Mouse (Mus musculus): ENCODE data around the gene Atxn1. TPM values are rescaled to one million over a fixed set of nuclear protein-coding genes. Genes with fewer than 3 reads are reported as not detected.
A peak's percentile ranks its signal among the peaks of the same experiment; 100 is the strongest.

Gene Atxn1
- total and polyA plus RNA-seq, 3 experiments = 9.4 to 61.0 (median 25.0) TPM

DNA sequence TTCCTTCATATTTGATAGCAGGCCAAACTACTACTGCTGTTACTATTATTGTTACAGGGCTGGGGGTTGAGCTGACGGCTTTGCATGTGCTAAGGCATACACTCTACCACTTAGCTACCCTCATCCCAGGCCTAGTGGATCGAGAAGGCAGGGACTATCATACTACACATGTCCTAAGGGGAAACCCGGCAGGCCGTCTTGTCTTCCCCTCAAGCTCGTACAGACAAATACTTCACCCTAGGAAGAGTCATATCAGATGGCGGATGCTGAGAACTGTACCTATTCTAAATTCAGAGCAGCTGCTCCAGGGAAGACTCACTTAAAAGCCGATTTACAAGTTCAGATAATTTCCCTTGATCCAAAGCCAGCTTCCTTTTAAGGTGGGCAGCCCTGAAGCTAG lies 40.8 kb upstream of the Atxn1 start:
- Histone ChIP-seq H3K36me3 (replicated peaks) (no peaks in the 10 kb centered on the region), H3K9me3 (replicated peaks) (no peaks in the 10 kb centered on the region), H3K4me1 (ENCODE audit: insufficient read depth, low read depth, low read length) (no peaks in the 10 kb centered on the region), H3K27me3 (ENCODE audit: insufficient read depth, low read length) (peaks cover 31% of the 10 kb centered on the region), H3K4me3 (ENCODE audit: low read depth, low read length) (no peak overlapping the region)
- ATAC-seq (ENCODE audit: extremely low read depth, insufficient number of reproducible peaks, low FRiP score, poor library complexity, severe bottlenecking) = no peak
- no peak for DNase-seq (ENCODE audit: low spot score)
- TF ChIP-seq GATA2 (IDR thresholded peaks at IDR 0.05; ENCODE audit: borderline replicate concordance, low read depth, low read length) (no peak), GATA1 (IDR thresholded peaks at IDR 0.05; ENCODE audit: borderline replicate concordance, low read length) (no peak), POLR2AphosphoS5 (IDR thresholded peaks at IDR 0.05; ENCODE audit: insufficient replicate concordance, low read depth, low read length) (no peak), TAL1 (conservative IDR thresholded peaks at IDR 0.05; ENCODE audit: low read depth, low read length) (no peak), CTCF (IDR thresholded peaks at IDR 0.05; ENCODE audit: low read depth, low read length) (no peak)

- H3K36me3 ChIP-seq (replicated peaks) = no peaks in the 10 kb centered on the region
- no peaks in the 10 kb centered on the region for H3K4me1 ChIP-seq (ENCODE audit: insufficient read depth, low read depth, low read length)
- no peak for TF ChIP-seq GATA2 (IDR thresholded peaks at IDR 0.05; ENCODE audit: borderline replicate concordance, low read depth, low read length)
- TF ChIP-seq CTCF (IDR thresholded peaks at IDR 0.05; ENCODE audit: low read depth, low read length) = no peak
- TF ChIP-seq GATA1 (IDR thresholded peaks at IDR 0.05; ENCODE audit: borderline replicate concordance, low read length) = no peak
- no peaks in the 10 kb centered on the region for H3K9me3 ChIP-seq (replicated peaks)
- no peak overlapping the region for H3K4me3 ChIP-seq (ENCODE audit: low read depth, low read length)
- no peak for ATAC-seq (ENCODE audit: extremely low read depth, insufficient number of reproducible peaks, low FRiP score, poor library complexity, severe bottlenecking)
- H3K27me3 ChIP-seq (ENCODE audit: insufficient read depth, low read length) = peaks cover 22% of the 10 kb centered on the region
- no peak for DNase-seq (ENCODE audit: low spot score)
Measured at GRCm38 (mm10) chr13:46001356-46001755, 36.5 kb upstream of the Atxn1 start.

- no peak for TF ChIP-seq POLR2AphosphoS5 (IDR thresholded peaks at IDR 0.05; ENCODE audit: insufficient replicate concordance, low read depth, low read length)
- TF ChIP-seq TAL1 (conservative IDR thresholded peaks at IDR 0.05; ENCODE audit: low read depth, low read length) = no peak
- no peak for TF ChIP-seq CTCF (IDR thresholded peaks at IDR 0.05; ENCODE audit: low read depth, low read length)
- no peak for TF ChIP-seq GATA2 (IDR thresholded peaks at IDR 0.05; ENCODE audit: borderline replicate concordance, low read depth, low read length)
- TF ChIP-seq GATA1 (IDR thresholded peaks at IDR 0.05; ENCODE audit: borderline replicate concordance, low read length) = no peak
- H3K27me3 ChIP-seq (ENCODE audit: insufficient read depth, low read length) = peaks cover 33% of the 10 kb centered on the region; the same call in 1 of the 2 replicates
- H3K4me3 ChIP-seq (ENCODE audit: low read depth, low read length) = no peak overlapping the region
- no peaks in the 10 kb centered on the region for H3K9me3 ChIP-seq (replicated peaks)
- no peaks in the 10 kb centered on the region for H3K4me1 ChIP-seq (ENCODE audit: insufficient read depth, low read depth, low read length)
- no peak for DNase-seq (ENCODE audit: low spot score)
- no peaks in the 10 kb centered on the region for H3K36me3 ChIP-seq (replicated peaks)
- ATAC-seq (ENCODE audit: extremely low read depth, insufficient number of reproducible peaks, low FRiP score, poor library complexity, severe bottlenecking) = no peak
Measured at GRCm38 (mm10) chr13:45992953-45993352, 28.1 kb upstream of the Atxn1 start.

- H3K9me3 ChIP-seq (replicated peaks) = no peaks in the 10 kb centered on the region
- H3K4me3 ChIP-seq (ENCODE audit: low read depth, low read length) = no peak overlapping the region
- no peak for DNase-seq (ENCODE audit: low spot score)
Measured at GRCm38 (mm10) chr13:45990486-45990885, 25.7 kb upstream of the Atxn1 start.

GRCm38 (mm10) chr13:45979246-45979645 lies 14.4 kb upstream of the Atxn1 start:
- no peak for ATAC-seq (ENCODE audit: extremely low read depth, insufficient number of reproducible peaks, low FRiP score, poor library complexity, severe bottlenecking)
- Histone ChIP-seq H3K36me3 (replicated peaks) (no peaks in the 10 kb centered on the region), H3K4me1 (ENCODE audit: insufficient read depth, low read depth, low read length) (peaks cover 14% of the 10 kb centered on the region; the same call in 1 of the 2 replicates), H3K4me3 (ENCODE audit: low read depth, low read length) (no peak overlapping the region), H3K27me3 (ENCODE audit: insufficient read depth, low read length) (peaks cover 12% of the 10 kb centered on the region; the same call in 1 of the 2 replicates), H3K9me3 (replicated peaks) (no peaks in the 10 kb centered on the region)
- no peak for TF ChIP-seq GATA1 (IDR thresholded peaks at IDR 0.05; ENCODE audit: borderline replicate concordance, low read length)
- TF ChIP-seq POLR2AphosphoS5 (IDR thresholded peaks at IDR 0.05; ENCODE audit: insufficient replicate concordance, low read depth, low read length) = no peak
- TF ChIP-seq TAL1 (conservative IDR thresholded peaks at IDR 0.05; ENCODE audit: low read depth, low read length) = no peak
- no peak for TF ChIP-seq GATA2 (IDR thresholded peaks at IDR 0.05; ENCODE audit: borderline replicate concordance, low read depth, low read length)
- TF ChIP-seq CTCF (IDR thresholded peaks at IDR 0.05; ENCODE audit: low read depth, low read length) = no peak
- DNase-seq (ENCODE audit: low spot score) = no peak

More at GRCm38 (mm10) chr13:45990486-45990885, 25.7 kb upstream of the Atxn1 start:
- ATAC-seq (ENCODE audit: extremely low read depth, insufficient number of reproducible peaks, low FRiP score, poor library complexity, severe bottlenecking) = no peak
- H3K27me3 ChIP-seq (ENCODE audit: insufficient read depth, low read length) = peaks cover 47% of the 10 kb centered on the region
- H3K4me1 ChIP-seq (ENCODE audit: insufficient read depth, low read depth, low read length) = no peaks in the 10 kb centered on the region
- TF ChIP-seq GATA2 (IDR thresholded peaks at IDR 0.05; ENCODE audit: borderline replicate concordance, low read depth, low read length) (no peak), POLR2AphosphoS5 (IDR thresholded peaks at IDR 0.05; ENCODE audit: insufficient replicate concordance, low read depth, low read length) (no peak), TAL1 (conservative IDR thresholded peaks at IDR 0.05; ENCODE audit: low read depth, low read length) (no peak)
- no peaks in the 10 kb centered on the region for H3K36me3 ChIP-seq (replicated peaks)

DNA sequence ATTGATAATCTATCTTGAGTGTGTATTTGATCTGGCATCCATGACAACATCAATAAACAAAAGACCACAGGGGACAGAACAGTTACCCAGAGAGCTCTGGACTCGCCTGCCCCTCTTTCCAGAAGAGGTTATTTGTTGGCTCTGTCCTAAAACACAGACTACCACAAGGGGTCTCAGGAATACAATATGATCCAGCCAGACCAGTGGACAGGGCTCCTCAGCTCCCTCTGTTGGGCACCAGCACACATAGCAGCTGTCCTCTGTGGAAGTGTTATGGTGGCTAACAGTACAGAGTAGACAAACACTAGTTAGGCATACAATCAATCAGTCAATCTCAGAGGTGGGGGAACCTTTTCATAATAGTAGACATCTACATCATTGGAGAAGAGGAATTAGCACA lies 12.1 kb upstream of the Atxn1 start:
- peak; percentile 45 for DNase-seq (ENCODE audit: low spot score)
- TF ChIP-seq CTCF (IDR thresholded peaks at IDR 0.05; ENCODE audit: low read depth, low read length) (peak; percentile 92), GATA2 (IDR thresholded peaks at IDR 0.05; ENCODE audit: borderline replicate concordance, low read depth, low read length) (no peak)

DNA sequence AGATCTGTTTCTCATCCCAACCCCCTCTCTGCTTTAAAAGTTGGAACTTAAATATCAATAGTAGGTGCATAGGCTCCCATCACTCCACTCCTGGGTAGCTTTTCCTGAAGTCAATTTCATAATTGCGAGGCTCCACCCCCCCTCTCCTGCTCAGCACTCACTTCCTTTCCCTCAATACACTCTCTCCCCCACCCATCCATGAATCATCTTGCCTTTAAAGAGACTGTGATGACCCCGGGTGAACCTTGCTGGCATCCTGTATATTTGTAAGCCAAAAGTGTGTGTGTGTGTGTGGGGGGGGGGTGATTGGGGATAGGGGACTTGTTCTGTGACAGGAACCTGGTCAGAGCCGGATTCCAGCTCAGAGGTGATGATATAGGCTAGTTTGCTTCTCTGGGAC lies 9.8 kb upstream of the Atxn1 start:
- ATAC-seq (ENCODE audit: extremely low read depth, insufficient number of reproducible peaks, low FRiP score, poor library complexity, severe bottlenecking) (no peak), DNase-seq (ENCODE audit: low spot score) (no peak)
- Histone ChIP-seq H3K9me3 (replicated peaks) (no peaks in the 10 kb centered on the region), H3K4me3 (ENCODE audit: low read depth, low read length) (no peak overlapping the region), H3K27me3 (ENCODE audit: insufficient read depth, low read length) (peaks cover 8% of the 10 kb centered on the region; the same call in 1 of the 2 replicates), H3K36me3 (replicated peaks) (no peaks in the 10 kb centered on the region), H3K4me1 (ENCODE audit: insufficient read depth, low read depth, low read length) (peaks cover 25% of the 10 kb centered on the region)
- TF ChIP-seq TAL1 (conservative IDR thresholded peaks at IDR 0.05; ENCODE audit: low read depth, low read length) (no peak), GATA2 (IDR thresholded peaks at IDR 0.05; ENCODE audit: borderline replicate concordance, low read depth, low read length) (no peak)

More for the DNA sequence above, 12.1 kb upstream of the Atxn1 start:
- Histone ChIP-seq H3K4me1 (ENCODE audit: insufficient read depth, low read depth, low read length) (peaks cover 14% of the 10 kb centered on the region; the same call in 1 of the 2 replicates), H3K27me3 (ENCODE audit: insufficient read depth, low read length) (peaks cover 14% of the 10 kb centered on the region; the same call in 1 of the 2 replicates), H3K36me3 (replicated peaks) (no peaks in the 10 kb centered on the region), H3K9me3 (replicated peaks) (no peaks in the 10 kb centered on the region), H3K4me3 (ENCODE audit: low read depth, low read length) (no peak overlapping the region)
- peak; percentile 22; the same call in 1 of the 2 replicates for ATAC-seq (ENCODE audit: extremely low read depth, insufficient number of reproducible peaks, low FRiP score, poor library complexity, severe bottlenecking)
